Mouse (Mus musculus) adrenal gland, postnatal 4 days (tissue): ENCODE results near the gene F11r. TPM values are rescaled to one million over a fixed set of nuclear protein-coding genes. Genes with fewer than 3 reads are reported as not detected.
A peak's percentile ranks its signal among the peaks of the same experiment; 100 is the strongest.

Experiments used
- DNase-seq, 2 experiments: peaks; one replicate each; pipeline ENCODE4 v3.0.0; 2021 to 2022; ENCODE audit warnings: low spot score in 2 of 2, mixed read lengths in 2 of 2
- long read RNA-seq, 2 experiments: library from polyadenylated mRNA; stranded (forward); transcript quantifications; one replicate each; pipeline ENCODE4 v2.0.0; 2021
- total RNA-seq, 2 experiments: library from RNA; stranded (reverse); gene quantifications; 2 replicates each; pipeline ENCODE4 v1.2.3; 2021

The F11r gene
- 10 to 100 TPM; 43.0 to 47.0 TPM for total RNA-seq
- long read RNA-seq, experiment 1, partial matches to known transcripts: 0 of 3 reads
- long read RNA-seq, experiment 1, other reads (novel, unspliced or antisense): 3 of 3 reads
- long read RNA-seq, experiment 2, partial matches to known transcripts: 3 of 10 reads
- long read RNA-seq, experiment 2, other reads (novel, unspliced or antisense): 7 of 10 reads

- peak; percentile 49 to 68 for DNase-seq
Observed at GRCm38 (mm10) chr1:171437264-171438013, at the start of gene F11r. Gene F11r, plus strand, starts transcription at chr1:171437535.

- no peak for DNase-seq
Observed at GRCm38 (mm10) chr1:171388376-171389102, 48.8 kb upstream of the F11r start, which contains the start of gene Arhgap30. Gene Arhgap30, plus strand, starts transcription at chr1:171388954.

- no peak for DNase-seq
Observed at GRCm38 (mm10) chr1:171390101-171390500, 47.2 kb upstream of the F11r start.

- no peak for DNase-seq
Observed at GRCm38 (mm10) chr1:171401821-171402220, 35.5 kb upstream of the F11r start.

DNA sequence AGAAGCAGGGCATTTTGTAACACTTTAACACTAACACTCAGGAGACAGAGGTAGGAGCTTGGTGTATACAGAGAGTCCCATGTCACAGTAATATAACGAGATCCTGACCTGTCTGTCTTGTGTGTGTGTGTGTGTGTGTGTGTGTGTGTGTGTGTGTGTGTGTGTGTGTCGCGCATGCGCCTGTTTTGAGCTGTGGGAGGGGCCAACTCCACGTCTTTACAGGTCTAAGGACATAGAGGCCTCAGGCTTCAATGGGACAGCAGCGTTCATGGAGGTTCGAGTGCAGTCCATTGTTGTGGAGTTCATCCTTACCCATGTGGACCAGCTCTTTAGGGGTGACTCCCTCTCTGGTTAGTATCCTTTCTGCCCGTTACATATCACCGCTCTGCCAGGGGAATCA, 34.3 kb upstream of the F11r start:
- no peak for DNase-seq

GRCm38 (mm10) chr1:171407263-171407662, 30.1 kb upstream of the F11r start:
- DNase-seq: no peak

- no peak for DNase-seq
Observed at GRCm38 (mm10) chr1:171410231-171410630, 27.1 kb upstream of the F11r start.

DNA sequence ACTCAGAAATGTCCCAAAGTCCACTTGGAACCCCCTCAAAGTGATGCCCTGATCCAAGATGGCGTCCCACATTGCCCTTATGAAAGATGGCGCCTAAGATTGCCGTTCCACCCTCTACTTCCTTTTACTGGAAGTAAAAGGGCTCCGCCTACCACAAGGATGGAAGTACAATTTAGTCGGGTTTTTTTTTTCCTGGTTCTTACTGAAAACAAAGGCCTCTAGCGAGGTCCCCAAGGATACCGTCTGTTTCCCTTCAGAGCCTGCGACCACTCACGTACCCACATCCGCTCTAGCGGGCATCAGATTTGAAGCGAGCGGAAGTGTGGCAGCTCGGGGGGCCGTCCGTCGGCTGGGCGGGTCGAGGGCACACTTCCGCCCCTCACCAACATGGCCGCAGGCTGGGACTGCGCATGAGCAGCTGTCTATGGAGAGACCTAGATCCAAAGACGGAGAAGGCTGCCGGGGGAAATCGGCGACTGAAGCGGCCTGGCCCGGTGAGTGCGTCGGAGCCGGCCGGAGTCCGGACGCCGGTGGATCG, 26.3 kb upstream of the F11r start, which contains the start of gene Usf1:
Gene Usf1, plus strand, starts transcription at position 367 of the 538 bp plus-strand sequence.
- DNase-seq: peak; percentile 89 to 92

DNA sequence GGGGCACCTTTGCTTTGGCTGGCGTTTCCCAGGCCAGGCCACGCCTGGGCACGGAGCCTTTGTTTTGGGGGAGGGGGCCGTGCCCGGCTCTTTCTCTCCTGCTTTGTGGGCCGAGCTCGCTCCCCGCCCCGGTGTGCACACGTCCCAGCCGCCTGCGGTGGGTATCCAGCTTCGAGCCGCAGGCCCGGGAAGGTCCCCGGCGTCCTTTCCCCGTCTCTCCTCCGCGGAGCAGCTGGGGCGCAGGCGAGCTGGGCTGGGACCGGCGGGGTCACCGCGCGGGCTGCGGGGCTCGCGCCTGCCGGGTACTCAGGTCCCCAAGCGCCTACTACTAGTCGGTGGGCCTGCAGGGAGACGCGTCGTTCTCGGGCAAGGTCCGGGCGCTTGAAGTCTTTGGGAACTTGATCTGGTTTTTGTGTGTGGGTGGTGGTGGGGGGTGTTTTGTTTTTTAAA, 25.8 kb upstream of the F11r start:
- DNase-seq: no peak

GRCm38 (mm10) chr1:171412001-171412441, 25.3 kb upstream of the F11r start:
- DNase-seq: no peak

DNA sequence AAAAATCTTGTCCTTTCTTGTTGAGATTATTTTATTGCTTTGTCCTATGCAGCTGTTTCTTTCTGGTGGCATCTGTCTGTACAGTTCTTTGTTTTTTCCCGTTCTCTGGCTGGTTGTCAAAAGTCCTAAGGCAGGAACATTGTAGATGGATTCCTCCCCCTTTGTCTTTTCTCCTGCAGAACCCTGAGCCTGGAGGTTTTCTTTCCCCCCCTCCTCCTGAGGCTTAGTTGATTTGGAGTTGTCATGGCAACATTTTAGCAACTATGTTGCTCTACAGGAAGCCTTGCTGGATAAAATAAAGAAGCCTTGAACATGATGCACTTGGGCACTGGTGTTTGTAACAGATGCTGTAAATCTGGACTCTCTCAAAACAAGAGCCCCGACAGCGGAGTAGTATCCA, 24.9 kb upstream of the F11r start:
- DNase-seq: no peak

DNA sequence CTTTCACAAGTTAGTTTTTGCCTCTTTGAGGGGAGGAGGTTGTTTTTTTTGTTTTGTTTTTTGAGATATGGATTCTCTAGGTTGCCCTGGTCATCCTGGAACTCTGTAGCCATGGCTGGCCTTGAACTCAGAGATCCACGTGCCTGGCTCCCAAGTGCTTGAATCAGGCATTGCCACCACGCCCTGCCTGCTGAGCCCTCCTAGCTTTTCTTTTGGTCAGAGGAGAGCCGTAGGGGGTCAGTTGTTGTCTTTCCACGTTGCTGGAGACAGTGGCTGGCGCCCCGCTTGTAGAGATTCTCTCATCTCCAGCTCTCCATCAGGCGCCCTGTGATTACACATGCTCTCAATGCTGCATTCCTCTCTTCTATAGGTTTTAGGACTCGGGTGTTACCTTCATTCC, 23.7 kb upstream of the F11r start:
- DNase-seq: no peak

- DNase-seq: no peak
Observed at GRCm38 (mm10) chr1:171418660-171419059, 18.7 kb upstream of the F11r start, which contains the start of gene Tstd1. Gene Tstd1, plus strand, starts transcription at chr1:171418872.

- DNase-seq: no peak
Observed at GRCm38 (mm10) chr1:171419291-171419882, 17.9 kb upstream of the F11r start.

DNA sequence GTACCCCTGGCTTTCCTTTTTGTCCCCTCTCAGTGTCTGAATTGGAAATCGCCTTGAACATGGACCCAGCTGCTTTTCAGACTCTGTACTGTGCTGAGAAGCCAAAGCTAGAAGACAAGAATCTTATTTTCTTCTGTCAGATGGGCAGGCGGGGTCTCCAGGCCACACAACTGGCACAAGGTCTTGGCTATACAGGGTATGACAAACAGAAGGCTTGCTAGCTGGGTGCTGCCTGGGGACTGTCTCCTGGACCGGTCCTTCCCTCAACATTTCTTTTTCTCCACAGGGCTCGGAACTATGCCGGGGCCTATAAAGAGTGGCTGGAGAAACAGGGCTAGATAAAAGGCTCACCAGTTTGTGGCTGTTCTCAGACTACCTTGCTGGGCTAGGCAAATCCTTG, 17.4 kb upstream of the F11r start:
- DNase-seq: no peak

DNA sequence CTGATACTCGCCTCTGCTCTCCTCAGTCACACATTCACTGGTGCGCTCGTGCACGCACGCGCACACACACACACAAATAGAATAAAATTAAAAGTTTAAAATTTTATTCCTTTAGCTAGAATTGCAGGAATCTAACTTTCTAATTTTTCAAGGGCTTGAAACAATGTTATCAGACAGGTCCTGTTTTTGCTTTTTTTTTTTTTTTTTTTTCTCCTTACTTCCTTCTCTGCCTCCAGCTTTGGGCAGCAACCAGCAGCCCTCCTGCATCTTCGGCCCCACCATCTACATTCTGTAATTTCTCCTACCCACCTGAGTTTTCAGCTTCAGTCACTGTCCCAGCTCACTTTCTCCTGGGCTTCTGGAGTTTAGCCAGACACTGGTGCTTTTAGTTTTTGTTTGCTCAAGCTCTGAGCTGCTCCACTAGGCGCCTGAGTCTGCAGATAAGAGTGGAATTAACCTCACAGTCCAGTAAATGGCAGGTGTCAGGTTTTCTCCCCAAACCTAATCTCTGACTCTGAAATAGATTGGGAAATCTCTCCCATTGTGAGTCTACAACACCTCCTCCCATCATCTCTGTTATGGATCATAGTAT, 14.7 kb upstream of the F11r start:
- no peak for DNase-seq

GRCm38 (mm10) chr1:171424638-171425037, 12.7 kb upstream of the F11r start:
- no peak for DNase-seq

DNA sequence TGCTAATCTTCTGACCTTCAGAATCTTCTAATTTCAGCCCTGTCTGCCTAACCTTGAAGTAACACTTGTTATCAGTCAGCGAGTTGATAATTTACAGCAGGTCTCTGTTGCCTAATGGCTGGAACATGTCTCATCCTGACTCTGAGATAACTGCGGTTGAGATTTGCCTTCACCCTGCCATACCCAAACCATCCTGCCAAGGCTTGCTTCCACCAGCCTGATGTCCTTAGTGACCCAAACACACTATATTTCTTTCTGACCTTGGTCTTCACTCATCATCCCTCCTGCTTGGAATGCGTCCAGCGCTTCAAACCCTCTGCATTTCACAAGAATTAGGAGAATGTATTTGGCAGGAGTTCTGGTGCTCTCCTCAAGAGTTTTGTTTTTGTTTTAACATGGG, 12.2 kb upstream of the F11r start:
- DNase-seq: peak in 1 of 2 experiments; percentile 38

DNA sequence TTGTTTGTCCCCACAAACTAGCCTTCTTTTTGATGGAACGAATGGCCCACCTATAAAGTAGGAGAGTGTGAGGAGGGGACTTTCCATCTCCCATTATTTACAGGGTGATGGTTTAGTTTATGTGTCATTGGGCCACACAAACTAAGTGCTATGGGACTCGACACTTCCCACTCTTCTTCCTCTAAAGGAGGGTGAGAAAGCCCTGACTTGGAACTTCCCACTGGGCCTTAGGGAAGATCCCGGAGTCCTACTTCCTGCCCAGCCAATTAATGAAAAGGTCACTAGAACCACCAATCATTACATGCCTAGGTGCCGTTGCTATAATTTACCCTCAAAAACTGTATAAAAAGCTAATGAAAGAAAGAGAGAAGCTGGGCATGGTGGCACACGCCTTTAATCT, 5.2 kb upstream of the F11r start:
- DNase-seq: no peak

- no peak for DNase-seq
Observed at GRCm38 (mm10) chr1:171435288-171435814, 2.0 kb upstream of the F11r start.
